Mouse (Mus musculus) gastrocnemius, postnatal 36 days (tissue): Measurements from ENCODE around the gene Osgepl1. TPM values are rescaled to one million over a fixed set of nuclear protein-coding genes. Genes with fewer than 3 reads are reported as not detected.
"Not testable (repeated sequence)": the region's sequence is repeated elsewhere in the genome, so short reads cannot be mapped to it uniquely, and the experiment has no call there.

Source experiments
- DNase-seq, 2 experiments: peaks; one replicate each; pipeline ENCODE4 v3.0.0; 2022
- intact Hi-C: fragments of 180-260 bp; cut with DNase I; formaldehyde crosslinking; loops from one replicate; pipeline ENCODE4 v1.15.1; 2025
- long read RNA-seq, 2 experiments: library from polyadenylated mRNA; stranded (forward); transcript quantifications; one replicate each; pipeline ENCODE4 v2.0.0; 2021
- total RNA-seq, 2 experiments: library from RNA; stranded (reverse); gene quantifications; 2 replicates each; pipeline ENCODE4 v1.2.3; 2021

Osgepl1 gene
- 10 to 100 TPM; 24.2 to 24.5 TPM for total RNA-seq
- long read RNA-seq, experiment 1, transcript Osgepl1-201 (8 exons, 1,868 nt): major isoform, 15 of 44 reads
- long read RNA-seq, experiment 1, partial matches to known transcripts: 1 of 44 reads
- long read RNA-seq, experiment 1, other reads (novel, unspliced or antisense): 26 of 44 reads
- long read RNA-seq, experiment 2, full-length matches to known transcripts: 29 of 56 reads
- long read RNA-seq, experiment 2, partial matches to known transcripts: 2 of 56 reads
- long read RNA-seq, experiment 2, other reads (novel, unspliced or antisense): 25 of 56 reads

GRCm38 (mm10) chr1:53312989-53313967 is at the start of gene Osgepl1:
Gene Osgepl1 (plus strand): TSS chr1:53313624.
- DNase-seq: peak; percentile 73 to 76
- intact Hi-C loops: no loop called here

GRCm38 (mm10) chr1:53264958-53265612 is 48.3 kb upstream of the Osgepl1 start:
- DNase-seq, intact Hi-C loops: not testable (repeated sequence)

DNA sequence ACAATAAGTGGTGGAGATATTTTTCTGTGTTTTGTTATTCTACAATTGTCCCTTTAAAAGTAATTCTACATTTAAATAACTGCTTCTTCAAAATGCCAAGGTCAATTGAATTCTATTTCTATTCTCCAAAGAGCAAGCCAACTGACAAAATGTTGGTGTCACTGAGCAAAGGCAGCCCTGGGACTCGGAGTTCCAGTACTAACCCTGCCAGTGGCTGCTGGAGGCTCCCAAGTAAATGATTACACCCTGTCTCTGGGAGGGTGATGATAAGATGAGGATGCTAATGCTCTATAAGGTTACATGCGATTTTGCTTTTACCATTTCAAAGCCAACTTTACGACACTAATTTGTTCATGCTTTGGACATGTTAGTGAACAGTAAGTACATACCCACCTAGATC is 43.5 kb upstream of the Osgepl1 start:
- intact Hi-C loops: no loop called here
- DNase-seq: no peak

- peak in 1 of 2 experiments; percentile 13 for DNase-seq
- intact Hi-C loops: no loop called here
Observed at GRCm38 (mm10) chr1:53272646-53273045, 40.8 kb upstream of the Osgepl1 start.

GRCm38 (mm10) chr1:53291197-53291596 is 22.2 kb upstream of the Osgepl1 start:
- intact Hi-C loops: no loop called here
- no peak for DNase-seq

DNA sequence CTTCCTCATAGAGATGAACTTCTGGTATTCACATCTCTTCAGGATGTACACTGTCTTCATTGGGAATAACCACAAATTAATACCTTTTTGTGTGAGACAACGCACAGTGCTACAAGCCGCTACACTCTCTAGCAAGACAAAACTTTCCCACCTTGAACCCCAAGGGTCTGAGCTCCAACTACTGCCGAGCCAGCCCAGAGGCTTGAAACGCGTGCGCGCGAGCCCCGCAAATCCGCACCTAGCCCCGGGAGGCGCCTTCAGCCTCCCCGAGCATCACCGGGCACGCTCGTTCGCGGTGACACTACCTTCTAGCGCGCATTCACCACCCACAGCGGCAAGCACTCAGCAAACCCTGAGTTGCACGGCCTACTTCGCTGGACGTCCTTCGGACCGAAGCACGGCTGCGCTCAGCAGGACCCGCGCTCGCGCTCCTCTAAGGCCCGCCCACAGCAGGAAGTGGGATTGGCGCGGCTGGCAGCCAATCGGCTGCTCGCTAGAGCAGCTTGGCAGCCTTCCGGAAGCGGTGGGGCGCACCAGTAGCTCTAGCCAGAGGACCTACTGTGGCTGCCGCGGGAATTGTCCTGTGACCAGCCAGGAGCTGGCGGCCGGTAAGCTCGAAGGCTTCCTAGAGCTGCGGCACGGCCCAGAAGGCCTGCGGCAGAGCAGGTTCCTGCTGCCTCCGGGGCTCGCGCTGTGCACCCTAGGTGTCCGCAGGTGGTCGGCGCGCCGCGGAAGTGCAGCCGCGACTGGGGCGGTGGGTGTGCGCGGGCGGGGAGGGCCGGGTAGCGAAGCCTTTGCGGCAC is 16.6 kb upstream of the Osgepl1 start, which contains the start of the genes Pms1, Ormdl1 and Gm28778:
Pms1 (minus strand) TSS at position 438 of the 803 bp plus-strand sequence.
Ormdl1 (plus strand) TSS at position 515 of the 803 bp plus-strand sequence.
Gm28778 (plus strand) TSS at position 531 of the 803 bp plus-strand sequence.
- DNase-seq: peak; percentile 90 to 94
- intact Hi-C loops: loop anchor here (5.0 kb wide), 1 partner anchor 56 kb away; the partner anchor contains the start of genes Asdurf, Asnsd1 and Gm28551

DNA sequence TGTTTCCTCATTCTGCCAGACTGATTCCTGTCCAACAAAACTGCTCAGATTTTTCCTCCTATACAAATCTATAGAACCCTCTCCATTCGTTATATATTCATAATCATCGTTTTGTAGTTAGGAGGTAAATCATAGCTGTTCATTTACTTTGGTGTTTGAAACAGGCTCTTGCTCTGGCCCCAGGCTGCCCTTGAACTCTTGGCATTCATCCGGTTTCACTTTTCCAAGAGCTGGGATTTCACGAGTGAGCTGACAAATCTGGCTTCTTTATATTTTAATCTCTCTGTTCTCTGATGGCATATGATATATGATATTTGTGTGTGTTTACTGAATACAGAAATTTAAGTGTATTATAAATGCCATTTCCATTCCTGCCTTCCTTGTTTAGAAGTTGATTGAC is 12.9 kb upstream of the Osgepl1 start:
- intact Hi-C loops: no loop called here
- DNase-seq: no peak

GRCm38 (mm10) chr1:53321662-53322344 is 8.4 kb downstream of the Osgepl1 start:
- no peak for DNase-seq
- intact Hi-C loops: no loop called here

GRCm38 (mm10) chr1:53323254-53323653 is 9.8 kb downstream of the Osgepl1 start:
- DNase-seq: no peak
- intact Hi-C loops: no loop called here

- DNase-seq: no peak
- intact Hi-C loops: no loop called here
Observed at GRCm38 (mm10) chr1:53324277-53324676, 10.9 kb downstream of the Osgepl1 start.

- intact Hi-C loops: no loop called here
- DNase-seq: no peak
Observed at GRCm38 (mm10) chr1:53324827-53325494, 11.5 kb downstream of the Osgepl1 start.

GRCm38 (mm10) chr1:53333527-53333926 is 20.1 kb downstream of the Osgepl1 start:
- intact Hi-C loops, DNase-seq: not testable (repeated sequence)

- DNase-seq: no peak
- intact Hi-C loops: no loop called here
Observed at GRCm38 (mm10) chr1:53335465-53335864, 22.0 kb downstream of the Osgepl1 start.

GRCm38 (mm10) chr1:53337403-53337802 is 24.0 kb downstream of the Osgepl1 start:
- DNase-seq, intact Hi-C loops: not testable (repeated sequence)

DNA sequence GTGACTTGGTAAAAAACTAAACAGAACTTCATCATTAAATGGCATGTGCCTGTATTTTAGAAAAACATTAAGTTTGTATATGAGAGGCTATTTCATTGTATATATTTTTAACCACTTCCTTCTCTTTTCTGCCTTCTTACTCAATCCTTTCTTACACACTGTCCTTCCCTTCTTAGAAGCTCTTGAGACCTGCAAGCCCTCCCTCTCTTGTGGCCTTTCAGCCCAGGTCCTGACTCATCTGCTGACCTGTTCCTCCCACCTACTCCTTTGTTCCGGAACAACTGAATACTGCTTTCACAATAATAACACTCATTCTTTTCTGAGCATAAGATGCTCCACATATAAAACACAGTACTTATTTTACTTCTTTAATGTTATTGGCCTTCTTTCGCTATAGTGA is 27.6 kb downstream of the Osgepl1 start:
- intact Hi-C loops: no loop called here
- no peak for DNase-seq

DNA sequence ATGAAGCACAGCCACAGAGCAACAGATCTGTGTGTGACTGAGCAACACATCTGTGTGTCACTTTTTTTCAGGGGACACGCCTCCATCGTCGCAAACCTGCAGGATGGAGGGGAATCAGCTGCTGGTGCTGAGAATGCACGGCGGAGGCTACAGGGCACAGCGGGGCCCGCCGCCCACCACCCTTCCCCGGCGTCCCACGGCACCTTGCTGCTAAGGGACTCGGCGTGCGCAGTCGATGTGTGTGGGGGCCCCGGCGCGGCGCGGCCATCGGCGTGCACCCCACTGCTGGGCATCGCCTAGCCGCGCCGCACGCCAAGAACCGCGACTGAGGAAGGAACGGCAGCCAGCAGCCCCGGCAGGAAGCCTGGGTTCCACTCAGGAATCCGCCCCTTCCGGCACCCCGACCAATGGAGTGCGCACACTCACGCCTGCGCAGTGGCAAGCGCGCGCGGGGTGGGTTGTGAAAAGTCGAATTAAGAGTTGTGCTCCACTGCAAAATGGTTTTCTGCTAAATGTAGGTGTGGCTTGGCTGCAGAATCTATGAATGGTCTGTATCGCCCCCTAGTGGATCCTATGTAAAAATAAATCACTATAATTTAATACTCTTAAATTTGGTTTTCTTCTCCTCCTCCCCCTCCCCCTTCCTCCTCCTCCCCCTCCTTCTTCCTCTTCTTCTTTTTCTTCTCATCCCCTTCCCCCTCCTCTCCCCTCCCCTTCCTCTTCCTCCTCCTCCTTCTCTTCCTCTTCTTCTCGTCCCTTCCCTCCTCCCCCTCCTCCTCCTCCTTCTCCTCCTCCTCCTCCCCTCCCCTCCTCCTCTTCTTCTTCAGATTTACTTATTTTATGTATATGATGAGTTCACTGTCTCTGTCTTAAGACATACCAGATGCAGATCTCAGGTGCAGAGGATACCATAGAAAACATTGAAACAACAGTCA is 39.2 kb downstream of the Osgepl1 start, which contains the start of the genes Asdurf, Gm28551 and Asnsd1:
Asdurf (minus strand) TSS at position 293 of the 935 bp plus-strand sequence.
Gm28551 (minus strand) TSS at position 341 of the 935 bp plus-strand sequence.
Asnsd1 (minus strand) TSS at position 426 of the 935 bp plus-strand sequence.
- intact Hi-C loops: loop anchor here (5.0 kb wide), 1 partner anchor 55 kb away; the partner anchor contains the start of genes Gm28778, Ormdl1 and Pms1
- DNase-seq: peak; percentile 95

- DNase-seq: no peak
- intact Hi-C loops: no loop called here
Observed at GRCm38 (mm10) chr1:53358988-53359387, 45.6 kb downstream of the Osgepl1 start.
